Mouse (Mus musculus) midbrain, postnatal 0 days (tissue): ENCODE results near the gene Dhcr24. TPM values are rescaled to one million over a fixed set of nuclear protein-coding genes. Genes with fewer than 3 reads are reported as not detected.

Source experiments
- ATAC-seq: fragments of 200-750 bp; cut with Nextera tagmentation; 2 replicates; pipeline ENCODE4 v1.8.0; 2017; ENCODE audit warnings: moderate number of reproducible peaks, mild to moderate bottlenecking, moderate TSS enrichment, moderate library complexity; ENCODE audit not compliant: low FRiP score
- DNase-seq: peaks from one replicate; pipeline ENCODE4 v3.0.0-alpha.2; 2015; ENCODE audit warnings: low spot score
- H3K27ac ChIP-seq: fragments of 300-500 bp; sonication (generic); 2 replicates; pipeline ENCODE4 v1.5.1; 2014; ENCODE audit warnings: low read depth, mild to moderate bottlenecking, low read length, mixed read lengths
- H3K27me3 ChIP-seq: fragments of 300-500 bp; sonication (generic); 2 replicates; pipeline ENCODE4 v1.6.1; 2014; ENCODE audit warnings: low read length, control low read depth, mixed read lengths; ENCODE audit not compliant: insufficient read depth
- H3K36me3 ChIP-seq: fragments of 300-500 bp; sonication (generic); 2 replicates; pipeline ENCODE4 v1.6.1; 2014; ENCODE audit warnings: low read length, control low read depth, mixed read lengths; ENCODE audit not compliant: insufficient read depth
- H3K4me1 ChIP-seq: fragments of 300-500 bp; sonication (generic); 2 replicates; pipeline ENCODE4 v1.6.1; 2014; ENCODE audit warnings: mild to moderate bottlenecking, control low read depth, antibody characterized with exemption, low read length, mixed read lengths; ENCODE audit not compliant: insufficient read depth
- H3K4me2 ChIP-seq: fragments of 300-500 bp; sonication (generic); 2 replicates; pipeline ENCODE4 v1.6.1; 2014; ENCODE audit warnings: low read depth, mild to moderate bottlenecking, low read length, mixed read lengths; ENCODE audit not compliant: poor library complexity, severe bottlenecking
- H3K4me3 ChIP-seq: fragments of 300-500 bp; sonication (generic); 2 replicates; pipeline ENCODE4 v1.5.1; 2014; ENCODE audit warnings: low read depth, mild to moderate bottlenecking, low read length, moderate library complexity
- H3K9ac ChIP-seq: fragments of 300-500 bp; sonication (generic); replicated peaks from 2 replicates; pipeline ENCODE4 v1.6.1; 2014; ENCODE audit warnings: mild to moderate bottlenecking, low read length, moderate library complexity, mixed read lengths; ENCODE audit not compliant: poor library complexity, severe bottlenecking
- H3K9me3 ChIP-seq: fragments of 300-500 bp; sonication (generic); 2 replicates; pipeline ENCODE4 v1.6.1; 2016; ENCODE audit warnings: low read length, control low read depth
- CTCF ChIP-seq: IDR thresholded peaks from 2 replicates; pipeline ENCODE4 v1.5.1; 2016; ENCODE audit warnings: antibody characterized with exemption, mild to moderate bottlenecking
- WGBS: fragments of 180-500 bp; shearing (Covaris S2); extraction: QIAGEN DNeasy Blood & Tissue Kit; methylation state at CpG from one replicate; pipeline ENCODE4 v1.1.7; 2014; 5-methylcytosine and 5-hydroxymethylcytosine counted together
- polyA plus RNA-seq: library from polyadenylated mRNA; unstranded; fragments of >200 nt; fragmentation: Nextera tagmentation; extraction: Ambion mirVana; gene quantifications from 2 replicates; pipeline ENCODE4 v1.2.1, GENCODE M21; 2015
- total RNA-seq: library from RNA; depleted of rRNA; stranded (reverse); fragments of >200 nt; gene quantifications from 2 replicates; pipeline ENCODE4 v1.2.3, GENCODE M21; 2014

Dhcr24 gene
- total and polyA plus RNA-seq, 2 experiments from 2014 or later: 8.1 to 139 TPM

DNA sequence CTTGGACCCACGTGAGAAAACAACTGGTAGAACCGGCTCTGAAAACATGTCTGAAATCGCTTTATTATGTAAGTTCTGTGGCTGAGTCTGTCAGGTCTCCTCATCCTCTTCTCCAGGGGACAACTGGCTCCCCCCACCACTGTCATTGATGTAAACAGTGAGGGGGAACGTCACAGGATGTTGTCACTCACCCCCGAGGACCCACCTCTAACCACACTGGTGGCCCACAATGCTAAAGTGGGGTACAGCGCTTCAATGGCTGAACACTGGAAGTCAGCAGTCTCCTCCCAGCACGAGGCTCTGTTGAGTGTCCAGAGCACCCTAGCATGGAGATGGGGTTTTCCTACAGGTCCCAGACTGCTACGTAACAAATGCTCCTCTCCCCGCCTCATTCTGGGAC, 30.0 kb downstream of the Dhcr24 start:
- no peak for ATAC-seq
- DNase-seq: no peak
- H3K4me3 ChIP-seq: no peak overlapping the region
- TF ChIP-seq CTCF: no peak
- H3K9me3 ChIP-seq: no peaks in the 10 kb centered on the region
- WGBS: 92% methylated on average over 9 of the region's 9 CpGs
- H3K9ac ChIP-seq: no peak overlapping the region
- no peaks in the 10 kb centered on the region for H3K27me3 ChIP-seq
- no peak overlapping the region for H3K27ac ChIP-seq
- H3K36me3 ChIP-seq: peaks cover 28% of the 10 kb centered on the region
- no peak overlapping the region for H3K4me2 ChIP-seq
- H3K4me1 ChIP-seq: no peaks in the 10 kb centered on the region

DNA sequence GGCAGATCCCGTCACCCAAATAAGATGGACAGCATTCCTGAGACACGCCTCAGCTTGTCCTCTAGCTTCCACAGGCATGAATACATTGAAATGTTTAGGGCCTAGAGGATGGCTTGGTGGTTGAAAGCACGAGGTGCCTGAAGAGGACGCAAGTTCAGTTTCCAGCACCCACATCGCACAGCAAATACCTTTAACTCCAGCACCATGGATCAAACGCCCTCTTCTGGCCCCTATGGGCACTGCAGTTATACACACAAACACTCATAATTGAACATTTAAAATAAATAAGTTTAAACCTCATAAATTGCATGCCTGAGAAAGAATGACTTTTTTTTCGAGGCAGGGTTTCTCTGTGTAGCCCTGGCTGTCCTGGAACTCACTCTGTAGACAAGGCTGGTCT, 32.8 kb downstream of the Dhcr24 start:
- H3K27me3 ChIP-seq: no peaks in the 10 kb centered on the region
- no peak overlapping the region for H3K4me2 ChIP-seq
- 0 out of 2 replicates have a peak, but pooled peaks cover 4% of the 10 kb centered on the region for H3K36me3 ChIP-seq
- no peak overlapping the region for H3K4me3 ChIP-seq
- H3K9ac ChIP-seq: no peak overlapping the region
- WGBS: 56% methylated on average over 7 of the region's 7 CpGs
- H3K27ac ChIP-seq: no peak overlapping the region
- TF ChIP-seq CTCF: peak; percentile 16; the same call in 1 of the 2 replicates
- no peaks in the 10 kb centered on the region for H3K4me1 ChIP-seq
- no peak for DNase-seq
- ATAC-seq: no peak
- no peaks in the 10 kb centered on the region for H3K9me3 ChIP-seq

DNA sequence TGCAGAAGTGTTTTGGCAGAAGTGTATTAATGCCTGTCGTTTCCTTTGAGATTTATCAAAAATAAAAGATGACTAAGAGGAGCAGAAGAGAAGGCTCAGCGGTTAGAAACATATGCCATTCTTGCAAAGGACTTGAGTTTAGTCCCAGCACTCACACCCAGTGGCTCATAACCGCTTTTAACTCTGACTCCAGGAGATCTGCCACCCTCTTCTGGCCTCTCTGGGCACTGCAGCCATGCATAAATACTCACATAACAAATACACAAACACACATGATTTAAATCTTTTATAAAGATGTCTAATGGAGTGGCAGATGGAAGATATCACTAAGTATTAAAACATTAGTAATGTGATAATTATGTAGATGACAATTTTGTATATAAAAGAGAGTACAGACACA, 35.4 kb downstream of the Dhcr24 start:
- Histone ChIP-seq H3K4me1 (no peaks in the 10 kb centered on the region), H3K27me3 (no peaks in the 10 kb centered on the region), H3K9ac (no peak overlapping the region), H3K4me3 (no peak overlapping the region), H3K27ac (no peak overlapping the region), H3K36me3 (no peaks in the 10 kb centered on the region), H3K4me2 (no peak overlapping the region), H3K9me3 (no peaks in the 10 kb centered on the region)
- peak; percentile 43 for TF ChIP-seq CTCF
- no peak for DNase-seq
- WGBS: 62% methylated on average over 3 of the region's 3 CpGs
- no peak for ATAC-seq

DNA sequence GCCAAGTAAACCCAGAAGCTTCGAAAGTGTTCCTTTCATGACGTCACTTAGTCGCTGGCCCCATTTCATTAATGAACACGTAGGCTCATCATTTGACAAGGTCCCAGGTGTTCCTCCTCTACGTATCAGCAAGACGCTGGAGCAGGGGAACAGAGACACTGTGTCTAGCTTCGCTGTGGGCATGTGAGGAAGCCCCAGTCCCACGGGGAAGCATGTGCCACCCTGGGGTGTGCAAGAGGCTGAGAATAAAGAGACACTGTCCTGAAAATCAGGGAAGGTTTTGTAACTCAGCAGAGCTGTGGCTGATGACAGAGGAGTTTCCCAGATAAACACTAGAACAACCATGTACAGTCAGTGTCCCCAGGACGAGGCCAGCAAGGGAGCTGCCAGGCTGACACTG, 36.2 kb downstream of the Dhcr24 start:
- Histone ChIP-seq H3K4me1 (no peaks in the 10 kb centered on the region), H3K9me3 (no peaks in the 10 kb centered on the region), H3K4me3 (no peak overlapping the region), H3K27ac (no peak overlapping the region), H3K36me3 (no peaks in the 10 kb centered on the region), H3K27me3 (no peaks in the 10 kb centered on the region), H3K9ac (no peak overlapping the region), H3K4me2 (no peak overlapping the region)
- WGBS: 79% methylated on average over 9 of the region's 9 CpGs
- TF ChIP-seq CTCF: no peak
- ATAC-seq: no peak
- no peak for DNase-seq

DNA sequence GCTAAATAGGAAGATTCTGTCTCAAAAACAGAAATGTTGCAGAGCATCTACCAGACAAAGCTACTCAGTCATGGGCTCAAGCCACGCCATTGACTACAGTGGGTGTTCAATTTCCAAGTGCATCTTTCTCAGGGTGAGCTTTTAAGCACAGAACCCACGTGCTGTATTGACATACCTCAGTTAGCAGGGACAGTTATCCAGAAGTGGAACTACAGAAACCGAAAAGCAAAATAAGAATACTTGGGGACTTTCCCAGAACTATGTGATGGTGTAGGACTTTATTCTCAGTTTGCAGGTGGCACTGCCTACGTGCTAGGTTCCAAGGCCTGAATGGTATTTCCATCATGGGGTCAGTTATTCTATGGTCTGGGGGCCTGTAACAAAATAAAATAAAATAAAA, 36.9 kb downstream of the Dhcr24 start:
- no peak overlapping the region for H3K4me3 ChIP-seq
- 79% methylated on average over 4 of the region's 4 CpGs for WGBS
- DNase-seq (no peak), ATAC-seq (no peak)
- H3K4me2 ChIP-seq: no peak overlapping the region
- H3K4me1 ChIP-seq: no peaks in the 10 kb centered on the region
- H3K27me3 ChIP-seq: no peaks in the 10 kb centered on the region
- H3K27ac ChIP-seq: no peak overlapping the region
- no peak for TF ChIP-seq CTCF
- no peaks in the 10 kb centered on the region for H3K36me3 ChIP-seq
- H3K9ac ChIP-seq: no peak overlapping the region
- H3K9me3 ChIP-seq: no peaks in the 10 kb centered on the region

DNA sequence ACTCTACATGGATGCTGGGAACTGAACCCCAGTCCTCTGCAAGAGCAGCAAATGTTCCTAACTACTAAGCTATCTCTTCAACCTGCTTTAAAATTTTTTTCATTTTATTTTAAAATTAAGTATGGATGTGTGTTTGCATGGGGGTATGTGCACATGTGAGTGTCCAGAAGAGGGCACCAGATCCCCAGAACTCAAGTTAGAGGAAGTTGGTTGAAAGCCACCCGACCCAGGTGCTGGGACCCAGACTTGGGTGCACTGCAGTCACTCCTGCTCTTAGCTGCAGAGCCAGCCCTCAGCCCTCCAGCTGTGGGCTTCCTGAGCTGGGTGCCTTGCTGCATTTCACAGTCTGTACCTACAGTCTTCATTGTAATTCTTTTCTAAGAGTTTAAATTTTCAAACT, 38.6 kb downstream of the Dhcr24 start:
- Histone ChIP-seq H3K4me1 (no peaks in the 10 kb centered on the region), H3K36me3 (no peaks in the 10 kb centered on the region), H3K4me2 (no peak overlapping the region), H3K27me3 (no peaks in the 10 kb centered on the region), H3K27ac (no peak overlapping the region), H3K9ac (no peak overlapping the region), H3K9me3 (no peaks in the 10 kb centered on the region), H3K4me3 (no peak overlapping the region)
- TF ChIP-seq CTCF: peak; percentile 27; the same call in 1 of the 2 replicates
- no peak for DNase-seq
- ATAC-seq: no peak
- 63% methylated on average over 1 of the region's 1 CpGs for WGBS

DNA sequence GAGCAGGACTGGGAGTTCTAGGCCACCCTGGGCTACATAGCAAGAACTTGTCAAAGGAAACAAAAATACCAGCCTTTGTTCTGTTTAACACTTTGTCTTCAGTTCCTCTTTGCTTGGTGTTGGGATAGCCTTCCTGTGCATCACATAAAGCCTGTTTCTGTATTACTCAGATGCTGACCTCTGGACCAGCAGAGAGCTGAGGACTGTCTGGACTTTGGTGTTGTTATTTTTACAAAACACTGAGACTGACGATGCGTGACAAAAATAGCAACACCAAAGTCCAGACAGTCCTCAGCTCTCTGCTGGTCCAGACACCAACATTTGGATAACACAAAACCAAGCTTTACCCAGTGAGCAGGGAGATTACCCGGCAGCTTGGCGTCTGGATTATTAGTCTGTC, 39.9 kb downstream of the Dhcr24 start:
- H3K4me2 ChIP-seq: no peak overlapping the region
- TF ChIP-seq CTCF: no peak
- ATAC-seq (no peak), DNase-seq (no peak)
- H3K4me1 ChIP-seq: no peaks in the 10 kb centered on the region
- 84% methylated on average over 4 of the region's 4 CpGs for WGBS
- H3K27me3 ChIP-seq: no peaks in the 10 kb centered on the region
- no peaks in the 10 kb centered on the region for H3K9me3 ChIP-seq
- H3K36me3 ChIP-seq: no peaks in the 10 kb centered on the region
- H3K4me3 ChIP-seq: no peak overlapping the region
- no peak overlapping the region for H3K27ac ChIP-seq
- H3K9ac ChIP-seq: no peak overlapping the region
